Mouse (Mus musculus) brain, embryonic 14.5 days (tissue): ENCODE measurements at regions not wholly inside any gene's neighbourhood (a gene's known extent, or its start where the extent isn't known, plus 50 kb on each side); places are given as distances from the start of the nearest gene placed in this dataset.
A peak's percentile ranks its signal among the peaks of the same experiment; 100 is the strongest.
"Not testable (repeated sequence)": the region's sequence is repeated elsewhere in the genome, so short reads cannot be mapped to it uniquely, and the experiment has no call there.

Source experiments
- DNase-seq: peaks from one replicate; pipeline ENCODE4 v3.0.0-alpha.2; 2011; ENCODE audit warnings: low read depth
- CTCF ChIP-seq: fragments of 200-500 bp; IDR thresholded peaks from 2 replicates; pipeline ENCODE4 v1.5.1; 2012; ENCODE audit warnings: inconsistent platforms, mild to moderate bottlenecking, moderate library complexity, borderline replicate concordance; ENCODE audit not compliant: insufficient read depth, insufficient read length; ENCODE audit errors: extremely low read depth
- POLR2A ChIP-seq: fragments of 200-500 bp; IDR thresholded peaks from 2 replicates; pipeline ENCODE4 v1.6.1; 2012; ENCODE audit warnings: mild to moderate bottlenecking, inconsistent platforms, borderline replicate concordance; ENCODE audit not compliant: poor library complexity, insufficient read depth, insufficient read length, severe bottlenecking; ENCODE audit errors: extremely low read depth

DNA sequence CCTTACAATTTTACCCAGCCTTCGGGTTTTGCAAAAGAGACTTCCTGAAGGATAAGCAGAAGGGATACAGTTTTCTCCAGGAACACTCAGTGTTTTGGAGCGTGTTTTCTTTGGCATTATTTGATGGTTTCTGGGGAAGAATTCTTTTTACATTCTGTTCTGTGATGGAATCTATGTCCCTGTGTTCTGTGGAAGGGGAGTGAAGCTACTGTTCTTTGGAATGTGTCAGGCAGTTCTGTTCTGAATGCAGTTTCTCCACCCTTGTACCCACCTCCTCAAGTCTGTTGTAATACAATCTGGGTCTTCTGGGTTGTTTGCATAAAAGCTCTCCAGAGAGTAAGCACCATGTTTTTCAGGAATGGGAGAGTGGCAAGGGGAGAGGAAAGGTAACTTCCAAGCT, 202.0 kb upstream of the Ccdc54 start:
- TF ChIP-seq CTCF: no peak
- DNase-seq: no peak

GRCm38 (mm10) chr16:50792506-50792905, 201.6 kb upstream of the Ccdc54 start:
- TF ChIP-seq POLR2A (no peak), CTCF (no peak)
- no peak for DNase-seq

DNA sequence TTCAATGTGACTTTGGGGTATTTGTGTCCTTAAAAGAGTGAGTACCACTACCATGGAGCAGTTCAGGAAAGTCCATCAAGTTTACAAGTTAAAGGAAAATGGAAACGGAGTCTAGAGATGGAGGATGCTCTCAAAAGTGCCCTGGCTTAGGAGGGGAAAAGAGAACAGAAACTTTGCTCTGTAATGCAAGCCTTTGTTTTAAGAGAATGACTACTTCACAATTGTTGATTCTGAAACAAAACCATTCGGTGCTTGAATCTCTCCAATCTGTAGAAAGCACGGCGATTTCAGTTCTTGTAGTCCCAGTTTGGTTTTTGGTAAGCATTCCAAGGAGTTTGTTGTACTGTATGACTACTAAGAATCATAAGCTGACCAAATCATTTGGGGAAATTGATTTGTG, 197.7 kb upstream of the Ccdc54 start:
- TF ChIP-seq POLR2A (no peak), CTCF (no peak)
- no peak for DNase-seq

- DNase-seq: no peak
- no peak for TF ChIP-seq CTCF
- TF ChIP-seq POLR2A: no peak
Observed at GRCm38 (mm10) chr16:50786199-50786598, 195.2 kb upstream of the Ccdc54 start.

DNA sequence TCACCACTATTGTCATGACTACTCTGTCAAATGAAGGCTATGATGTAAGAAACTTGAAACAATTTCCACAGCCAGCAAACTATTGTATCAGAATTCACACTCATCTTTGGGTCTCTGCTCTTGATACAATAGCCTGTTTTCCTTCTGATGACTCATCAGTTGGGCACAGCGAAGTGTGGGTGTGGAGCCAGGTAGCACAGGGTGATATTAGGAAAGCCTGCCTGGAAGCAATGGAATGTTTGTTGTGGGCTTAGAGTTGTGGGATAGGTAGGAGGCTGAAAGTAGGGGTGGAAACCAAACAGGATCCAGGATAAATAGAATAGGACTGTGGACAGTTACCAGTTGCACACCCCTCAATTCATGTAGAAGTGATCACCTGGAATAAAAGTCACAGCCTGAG, 194.4 kb upstream of the Ccdc54 start:
- no peak for TF ChIP-seq CTCF
- no peak for TF ChIP-seq POLR2A
- no peak for DNase-seq

DNA sequence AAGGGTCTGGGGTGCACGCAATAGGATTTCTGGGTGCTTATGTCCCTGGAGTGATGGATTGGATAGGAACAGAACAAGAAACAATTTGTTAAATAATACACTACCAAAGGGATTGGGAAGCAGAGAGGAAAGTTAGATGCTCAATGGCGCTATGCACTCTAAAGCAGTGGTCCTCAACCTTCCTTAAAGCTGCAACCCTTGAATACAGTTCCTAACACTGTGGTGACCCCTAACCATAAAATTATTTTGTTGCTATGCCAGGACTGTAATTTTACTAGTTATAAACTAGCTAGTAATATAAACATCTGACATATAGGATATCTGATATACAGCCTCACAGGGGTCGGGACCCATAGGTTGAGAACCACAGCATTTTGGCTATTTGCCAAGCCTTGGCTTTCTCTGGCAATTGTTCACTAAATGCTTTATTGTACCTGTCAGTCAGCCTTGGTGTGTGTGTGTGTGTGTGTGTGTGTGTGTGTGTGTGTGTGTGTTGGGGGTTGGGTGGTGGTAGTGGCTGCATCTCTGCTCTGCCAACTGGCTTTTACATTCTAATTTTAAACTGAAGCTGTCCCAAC, 193.8 kb upstream of the Ccdc54 start:
- TF ChIP-seq CTCF: no peak
- TF ChIP-seq POLR2A: no peak
- DNase-seq: peak; percentile 47

DNA sequence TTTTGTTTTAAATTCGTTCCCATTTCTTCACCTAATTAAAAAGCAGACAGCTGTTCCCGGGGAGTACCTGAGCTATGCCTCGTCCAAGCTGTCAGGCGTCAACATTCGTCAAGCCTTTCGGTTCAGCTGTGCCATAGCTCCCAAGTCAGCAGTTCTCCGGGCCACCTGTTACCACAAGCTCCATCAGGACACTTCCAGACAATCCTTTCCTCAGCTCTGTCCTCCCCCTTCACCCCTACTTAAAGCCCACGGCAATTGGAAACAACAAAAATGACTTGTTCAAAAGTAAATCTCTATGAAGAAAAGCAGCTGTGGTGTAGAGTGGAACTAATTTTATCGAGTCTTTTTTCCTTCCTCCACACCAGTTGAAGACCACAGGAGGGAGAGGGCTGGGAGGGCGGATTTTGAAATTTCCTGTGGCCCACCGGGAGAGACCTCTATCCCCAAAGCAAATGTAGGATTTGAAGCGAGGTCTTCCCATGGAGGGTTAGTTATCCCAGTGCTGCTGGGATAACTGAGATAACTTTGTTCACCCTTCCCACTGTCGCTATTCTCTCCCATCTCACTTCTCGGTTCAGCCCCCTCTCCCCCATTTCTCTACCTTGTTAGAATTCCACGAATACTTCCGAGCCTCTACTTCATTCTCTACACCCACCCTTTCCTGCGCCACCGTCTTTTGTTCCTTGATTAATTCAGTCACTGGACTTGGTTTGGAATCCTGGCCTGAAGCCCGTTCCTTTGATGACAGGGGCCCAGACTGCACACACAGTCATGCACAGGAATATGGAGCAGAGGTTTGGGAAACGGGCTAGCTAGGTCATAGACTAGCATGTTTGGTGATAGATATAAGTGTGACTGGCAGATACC, 193.1 kb upstream of the Ccdc54 start:
- DNase-seq: peak; percentile 90
- TF ChIP-seq POLR2A (no peak), CTCF (no peak)

DNA sequence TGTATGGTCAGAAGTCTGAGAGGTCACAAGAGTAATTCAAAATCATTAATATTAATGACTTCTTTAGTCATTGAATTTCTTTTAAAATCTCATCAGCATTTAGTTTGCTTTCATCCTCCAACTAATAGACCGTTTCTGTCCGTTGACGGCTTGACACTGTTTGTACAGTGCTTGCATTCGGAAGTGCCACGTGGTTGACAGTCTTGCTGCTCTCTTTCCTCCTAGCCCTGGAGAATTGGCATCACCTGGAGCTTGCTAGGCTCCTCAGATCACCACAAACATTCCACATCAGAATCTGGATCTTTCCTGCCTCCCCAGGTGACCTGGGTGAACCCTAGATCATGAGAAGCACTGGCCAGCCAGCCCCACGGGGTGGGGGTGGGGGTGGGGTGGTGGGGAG, 192.3 kb upstream of the Ccdc54 start:
- peak; percentile 47 for DNase-seq
- TF ChIP-seq CTCF: no peak
- TF ChIP-seq POLR2A: no peak

DNA sequence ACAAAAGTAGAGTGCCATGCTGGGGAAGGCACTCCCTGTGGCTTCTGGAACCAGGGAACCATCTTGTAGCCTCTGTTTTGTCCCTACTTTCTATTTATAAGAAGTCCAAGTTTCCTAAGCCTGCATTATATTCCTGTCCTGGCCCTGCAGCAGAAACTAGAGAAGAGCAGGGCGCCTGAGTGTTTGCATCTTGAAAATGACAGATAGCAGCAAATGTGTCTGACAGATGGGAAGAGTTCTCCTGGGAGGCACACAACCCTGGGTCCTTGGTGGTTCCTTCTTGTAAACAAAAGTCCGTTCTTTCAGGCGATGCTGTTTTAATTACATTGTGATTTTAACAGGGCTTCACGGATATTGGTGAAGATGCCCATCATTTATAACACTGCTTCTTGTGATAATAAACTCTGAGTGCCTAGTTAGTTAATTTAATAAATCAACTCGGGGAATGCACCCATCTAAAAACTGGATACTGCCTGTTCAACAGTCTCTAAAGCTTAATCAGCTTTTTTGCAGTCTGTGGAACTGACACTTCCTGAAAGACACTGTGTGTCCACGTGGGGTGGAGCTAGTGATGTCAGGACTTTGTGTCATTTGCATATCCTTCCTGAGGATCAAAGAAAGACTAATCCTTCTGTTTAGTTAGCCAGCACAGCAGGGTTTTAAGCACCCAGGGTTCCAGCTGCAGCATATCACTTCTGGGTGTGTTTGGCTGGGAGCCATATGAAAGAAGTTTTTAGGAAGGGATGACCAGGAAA, 188.3 kb upstream of the Ccdc54 start:
- no peak for DNase-seq
- TF ChIP-seq CTCF (no peak), POLR2A (no peak)

DNA sequence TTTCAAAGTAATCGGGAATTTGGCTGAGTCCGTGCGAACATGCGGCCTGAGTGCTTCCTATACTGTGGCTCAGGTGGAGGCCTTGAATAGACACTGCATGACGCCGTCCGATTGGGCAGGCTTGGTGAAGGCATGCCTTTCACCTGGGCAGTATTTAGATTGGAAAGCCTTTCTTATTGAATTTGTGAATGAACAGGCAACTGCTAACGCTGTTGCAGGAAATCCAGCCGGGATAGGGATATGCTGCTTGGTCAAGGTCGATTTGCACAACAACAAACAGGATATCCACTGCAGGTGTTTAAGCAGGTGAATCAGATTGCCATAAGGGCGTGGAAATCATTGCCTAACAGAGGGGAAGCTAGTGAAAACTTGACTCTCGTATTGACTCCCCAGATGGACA, 183.7 kb upstream of the Ccdc54 start:
- DNase-seq: not testable (repeated sequence)

DNA sequence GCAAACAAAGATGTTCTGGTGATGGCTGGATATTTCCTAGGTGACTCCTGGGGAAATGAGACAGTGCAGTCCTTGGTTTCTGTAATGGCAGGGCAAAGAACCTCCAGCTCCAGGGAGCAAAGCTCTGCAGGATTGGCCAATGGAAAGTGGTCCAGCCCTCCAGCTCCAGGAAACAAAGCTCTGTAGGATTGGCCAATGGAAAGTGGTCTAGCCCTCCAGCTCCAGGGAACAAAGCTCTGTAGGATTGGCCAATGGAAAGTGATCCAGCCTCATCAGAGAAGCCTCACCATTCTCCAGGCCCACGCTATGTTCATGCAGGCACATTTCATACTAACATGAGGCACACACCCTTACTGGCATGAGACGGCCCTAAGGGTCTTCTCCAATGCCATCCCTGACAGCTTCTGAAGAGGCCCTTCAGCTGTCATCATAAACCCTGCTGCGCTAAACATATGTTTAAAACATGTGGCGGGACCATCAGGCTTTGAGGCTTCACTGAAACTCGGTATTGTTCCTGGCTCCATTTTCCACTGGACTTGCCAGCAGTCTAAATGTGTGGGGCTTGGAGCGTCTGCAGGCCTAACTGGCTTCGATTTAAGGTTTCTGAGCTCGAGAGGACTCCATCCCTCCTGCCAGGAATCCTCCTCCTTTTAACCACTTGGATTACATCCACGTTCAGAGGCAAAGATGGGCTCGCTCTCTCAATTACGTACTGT, 175.3 kb upstream of the Ccdc54 start:
- TF ChIP-seq POLR2A (no peak), CTCF (no peak)
- DNase-seq: peak; percentile 47
